Mouse (Mus musculus) cortical plate, adult 2 months (tissue): ENCODE results near the gene Snx21.

ENCODE experiments used
- CTCF ChIP-seq: fragments of 200-500 bp; IDR thresholded peaks from 2 replicates; pipeline ENCODE4 v1.5.1; 2011; ENCODE audit warnings: mild to moderate bottlenecking, control low read depth, low read length; ENCODE audit not compliant: insufficient read depth; ENCODE audit errors: extremely low read depth
- POLR2A ChIP-seq: fragments of 200-500 bp; IDR thresholded peaks from 2 replicates; pipeline ENCODE4 v1.6.1; 2011; ENCODE audit warnings: mild to moderate bottlenecking, low read length, control low read depth; ENCODE audit not compliant: insufficient read depth; ENCODE audit errors: extremely low read depth

- TF ChIP-seq CTCF (no peak), POLR2A (no peak)
Measured at GRCm38 (mm10) chr2:164754800-164755199, 30.8 kb upstream of the Snx21 start.
